Mouse (Mus musculus) intestine, embryonic 14.5 days (tissue): ENCODE results near the gene Wdr45. TPM values are rescaled to one million over a fixed set of nuclear protein-coding genes. Genes with fewer than 3 reads are reported as not detected.
"Not testable (repeated sequence)": the region's sequence is repeated elsewhere in the genome, so short reads cannot be mapped to it uniquely, and the experiment has no call there.

Source experiments
- ATAC-seq: fragments of 200-750 bp; cut with Nextera tagmentation; replicated peaks from 2 replicates; pipeline ENCODE4 v1.8.0; 2017; ENCODE audit warnings: low read depth, moderate number of reproducible peaks, moderate TSS enrichment, moderate library complexity; ENCODE audit not compliant: low FRiP score, low TSS enrichment
- DNase-seq: peaks from one replicate; pipeline ENCODE4 v3.0.0-alpha.2; 2018; ENCODE audit warnings: low spot score
- H3K27ac ChIP-seq: fragments of 300-500 bp; sonication (generic); 2 replicates; pipeline ENCODE4 v1.5.1; 2014; ENCODE audit warnings: low read depth, mild to moderate bottlenecking, control low read depth
- H3K27me3 ChIP-seq: fragments of 300-500 bp; sonication (generic); replicated peaks from 2 replicates; pipeline ENCODE4 v1.6.1; 2014; ENCODE audit warnings: low read length, control low read depth; ENCODE audit not compliant: control insufficient read depth, insufficient read depth
- H3K36me3 ChIP-seq: fragments of 300-500 bp; sonication (generic); 2 replicates; pipeline ENCODE4 v1.6.1; 2014; ENCODE audit warnings: low read length, control low read depth; ENCODE audit not compliant: control insufficient read depth, insufficient read depth
- H3K4me1 ChIP-seq: fragments of 300-500 bp; sonication (generic); replicated peaks from 2 replicates; pipeline ENCODE4 v1.6.1; 2014; ENCODE audit warnings: low read length, control low read depth, mixed read lengths; ENCODE audit not compliant: control insufficient read depth, insufficient read depth
- H3K4me2 ChIP-seq: fragments of 300-500 bp; sonication (generic); 2 replicates; pipeline ENCODE4 v1.6.1; 2014; ENCODE audit warnings: low read length
- H3K4me3 ChIP-seq: fragments of 300-500 bp; sonication (generic); 2 replicates; pipeline ENCODE4 v1.5.1; 2014; ENCODE audit warnings: low read depth, low read length, control low read depth, mixed read lengths
- H3K9ac ChIP-seq: fragments of 300-500 bp; sonication (generic); 2 replicates; pipeline ENCODE4 v1.6.1; 2014; ENCODE audit warnings: mild to moderate bottlenecking, low read length
- H3K9me3 ChIP-seq: fragments of 300-500 bp; sonication (generic); 2 replicates; pipeline ENCODE4 v1.6.1; 2016; ENCODE audit warnings: low read length, control low read depth; ENCODE audit not compliant: control insufficient read depth
- WGBS: fragments of 180-500 bp; shearing (Covaris S2); extraction: QIAGEN DNeasy Blood & Tissue Kit; methylation state at CpG from one replicate; pipeline ENCODE4 v1.1.7; 2014; 5-methylcytosine and 5-hydroxymethylcytosine counted together
- polyA plus RNA-seq: library from polyadenylated mRNA; unstranded; fragments of >200 nt; fragmentation: Nextera tagmentation; extraction: Ambion mirVana; gene quantifications from 2 replicates; pipeline ENCODE4 v1.2.1, GENCODE M21; 2014

Wdr45 gene
- polyA plus RNA-seq, 1 experiment from 2014 or later, result 21.5 TPM

DNA sequence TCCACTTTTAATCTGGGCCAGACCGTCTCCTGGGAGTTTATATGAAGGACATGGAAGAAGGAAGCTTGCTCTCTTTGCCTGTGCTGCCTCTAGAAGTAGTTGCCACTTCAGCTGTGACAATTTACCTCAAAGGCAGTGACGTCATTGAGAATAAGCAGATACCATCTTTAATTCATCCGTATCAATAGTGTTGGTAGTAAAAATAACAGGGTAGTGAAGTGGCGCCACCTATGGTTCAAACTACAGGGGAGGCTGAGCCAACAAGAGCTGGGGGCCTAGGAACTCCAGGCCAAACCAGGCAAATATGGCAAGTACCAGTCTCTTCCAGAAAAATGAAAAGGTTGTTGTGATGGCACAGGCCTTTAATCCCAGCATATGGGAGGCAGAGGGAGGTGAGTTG lies 21.3 kb upstream of the Wdr45 start:
- Histone ChIP-seq H3K36me3 (no peaks in the 10 kb centered on the region), H3K9me3 (no peaks in the 10 kb centered on the region), H3K4me3 (no peak overlapping the region), H3K4me2 (no peak overlapping the region), H3K27ac (no peak overlapping the region), H3K27me3 (no peaks in the 10 kb centered on the region), H3K9ac (no peak overlapping the region), H3K4me1 (no peaks in the 10 kb centered on the region)
- 34% methylated on average over 4 of the region's 4 CpGs for WGBS
- DNase-seq, result no peak
- no peak for ATAC-seq

DNA sequence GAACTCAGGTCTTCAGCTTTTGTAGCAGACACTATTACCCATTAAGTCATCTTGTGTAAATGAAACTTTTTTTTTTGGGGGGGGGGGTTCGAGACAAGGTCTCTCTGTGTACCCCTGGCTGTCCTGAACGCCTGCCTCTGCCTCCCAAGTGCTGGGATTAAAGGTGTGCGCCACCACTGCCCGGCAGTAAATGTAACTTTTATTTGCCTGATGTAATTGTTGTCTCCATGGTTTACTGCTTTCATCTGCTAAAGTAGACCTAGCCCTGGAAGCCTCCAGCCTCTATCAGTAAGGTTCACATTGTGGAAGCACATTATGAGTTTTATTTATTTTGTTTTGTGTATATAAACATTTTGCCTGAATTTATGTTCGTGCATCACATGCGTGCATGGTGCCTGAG lies 17.6 kb upstream of the Wdr45 start:
- Histone ChIP-seq H3K9me3 (no peaks in the 10 kb centered on the region), H3K9ac (no peak overlapping the region), H3K4me2 (peak overlapping the region; percentile 41), H3K4me1 (no peaks in the 10 kb centered on the region), H3K36me3 (peaks cover under 1% of the 10 kb centered on the region; the same call in 1 of the 2 replicates), H3K27me3 (no peaks in the 10 kb centered on the region), H3K27ac (no peak overlapping the region), H3K4me3 (peak overlapping the region; percentile 62)
- WGBS, result 27% methylated on average over 6 of the region's 6 CpGs
- 0 out of 2 replicates have a peak, but pooled peaks have one; percentile 47 for ATAC-seq
- no peak for DNase-seq

DNA sequence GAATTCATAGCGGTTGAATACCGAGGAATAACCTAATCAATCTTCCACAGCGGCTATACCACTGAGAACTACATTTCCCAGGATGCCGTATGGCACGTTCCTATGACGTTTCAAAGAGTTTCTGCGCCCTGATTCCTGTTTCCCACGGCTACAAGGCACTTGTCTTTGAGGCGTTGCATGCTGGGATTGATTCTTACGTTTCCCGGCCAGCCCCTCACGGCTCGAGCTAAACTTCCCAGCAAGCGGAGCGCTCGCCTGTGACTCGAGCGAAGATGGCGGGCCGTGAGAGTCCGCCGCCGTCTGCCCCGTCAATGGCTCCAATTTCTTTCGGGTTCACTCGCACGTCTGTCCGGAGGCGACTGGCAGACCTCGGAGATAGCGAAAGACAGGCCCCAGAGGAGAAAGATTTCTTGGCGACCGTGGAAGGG lies 17.2 kb upstream of the Wdr45 start, which contains the start of gene Gpkow:
Gene Gpkow (plus strand): TSS at position 178 of the 428 bp plus-strand sequence.
- Histone ChIP-seq H3K9me3 (no peaks in the 10 kb centered on the region), H3K27ac (no peak within 1 kb of the TSS), H3K4me2 (peak within 1 kb of the TSS; percentile 58), H3K4me1 (no peaks in the 10 kb centered on the region), H3K4me3 (peak within 1 kb of the TSS; percentile 62), H3K9ac (peak within 1 kb of the TSS; percentile 55), H3K36me3 (peaks cover 5% of the 10 kb centered on the region; the same call in 1 of the 2 replicates), H3K27me3 (no peaks in the 10 kb centered on the region)
- DNase-seq (peak; percentile 75), ATAC-seq (peak; percentile 91)
- WGBS, result 6% methylated on average over 33 of the region's 33 CpGs

GRCm38 (mm10) chrX:7713764-7714134 lies 384 bp upstream of the Wdr45 start:
- DNase-seq, H3K4me1 ChIP-seq, H3K9me3 ChIP-seq, H3K27ac ChIP-seq, H3K36me3 ChIP-seq, H3K27me3 ChIP-seq: not testable (repeated sequence)
- peak overlapping the region; percentile 36 for H3K4me3 ChIP-seq
- peak; percentile 54; the same call in 1 of the 2 replicates for ATAC-seq
- H3K9ac ChIP-seq, result 0 out of 2 replicates have a peak overlapping the region, but pooled peaks have one; percentile 25
- peak overlapping the region; percentile 47 for H3K4me2 ChIP-seq
- 21% methylated on average over 6 of the region's 12 CpGs for WGBS

- H3K4me1 ChIP-seq, ATAC-seq, H3K9ac ChIP-seq, H3K9me3 ChIP-seq, DNase-seq, H3K4me2 ChIP-seq, H3K4me3 ChIP-seq, H3K27ac ChIP-seq, H3K27me3 ChIP-seq, H3K36me3 ChIP-seq: not testable (repeated sequence)
- 29% methylated on average over 1 of the region's 1 CpGs for WGBS
Observed at GRCm38 (mm10) chrX:7716058-7716457, 1.9 kb downstream of the Wdr45 start.

DNA sequence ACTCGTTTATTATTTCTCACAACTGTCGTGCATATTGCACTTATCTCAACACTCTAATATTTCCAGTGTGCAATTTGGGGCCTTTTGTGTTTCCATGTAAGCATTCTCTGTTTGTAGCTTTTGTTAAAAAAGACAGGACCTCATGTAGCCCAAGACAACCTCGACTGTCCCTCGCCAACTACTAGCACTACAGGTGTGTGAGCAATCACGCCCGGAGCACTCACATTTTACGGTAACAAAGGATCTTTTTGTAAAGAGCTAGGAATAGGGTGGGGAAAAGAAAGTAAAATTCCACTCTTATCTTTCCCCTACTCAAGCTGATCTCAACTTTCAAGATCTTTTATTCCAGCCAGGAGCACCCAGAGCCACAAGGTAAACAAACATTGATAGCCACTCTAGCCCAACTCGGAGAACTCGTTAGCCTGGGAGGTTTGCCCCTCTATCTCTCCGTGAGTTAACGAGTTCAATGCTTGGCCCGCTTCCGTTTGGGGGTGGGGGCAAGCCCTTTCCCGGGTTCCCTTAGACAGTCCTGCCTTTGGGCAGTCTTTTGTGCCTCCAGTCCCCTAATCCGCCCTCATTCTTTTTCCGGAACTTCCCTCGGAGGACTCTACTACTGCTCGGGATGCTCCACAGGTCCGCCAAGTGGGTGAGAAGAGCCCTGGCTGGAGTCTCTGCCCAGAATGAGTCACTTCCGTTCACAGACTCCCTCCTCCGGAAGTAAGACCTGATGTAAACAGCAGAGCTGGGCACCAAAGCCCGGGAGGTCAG lies 7.6 kb downstream of the Wdr45 start, which contains the start of gene Gm45208:
Gene Gm45208 (plus strand): TSS at position 732 of the 768 bp plus-strand sequence.
- WGBS, result 14% methylated on average over 22 of the region's 22 CpGs
- peak; percentile 91 for DNase-seq
- peak within 1 kb of the TSS; percentile 58 for H3K4me3 ChIP-seq
- H3K36me3 ChIP-seq, result peaks cover 6% of the 10 kb centered on the region; the same call in 1 of the 2 replicates
- H3K27ac ChIP-seq, result peak within 1 kb of the TSS; percentile 85
- no peaks in the 10 kb centered on the region for H3K27me3 ChIP-seq
- peak within 1 kb of the TSS; percentile 65 for H3K4me2 ChIP-seq
- ATAC-seq, result peak; percentile 91
- no peaks in the 10 kb centered on the region for H3K4me1 ChIP-seq
- H3K9ac ChIP-seq, result peak within 1 kb of the TSS; percentile 49
- H3K9me3 ChIP-seq, result no peaks in the 10 kb centered on the region

- WGBS, result 13% methylated on average over 11 of the region's 11 CpGs
- no peak for DNase-seq
- H3K27ac ChIP-seq, result peak overlapping the region; percentile 85
- no peaks in the 10 kb centered on the region for H3K27me3 ChIP-seq
- H3K9ac ChIP-seq, result peak overlapping the region; percentile 49
- no peaks in the 10 kb centered on the region for H3K4me1 ChIP-seq
- ATAC-seq, result no peak
- H3K9me3 ChIP-seq, result no peaks in the 10 kb centered on the region
- H3K36me3 ChIP-seq, result peaks cover 11% of the 10 kb centered on the region; the same call in 1 of the 2 replicates
- peak overlapping the region; percentile 58 for H3K4me3 ChIP-seq
- H3K4me2 ChIP-seq, result peak overlapping the region; percentile 65
Observed at GRCm38 (mm10) chrX:7722282-7722611, 8.1 kb downstream of the Wdr45 start.

DNA sequence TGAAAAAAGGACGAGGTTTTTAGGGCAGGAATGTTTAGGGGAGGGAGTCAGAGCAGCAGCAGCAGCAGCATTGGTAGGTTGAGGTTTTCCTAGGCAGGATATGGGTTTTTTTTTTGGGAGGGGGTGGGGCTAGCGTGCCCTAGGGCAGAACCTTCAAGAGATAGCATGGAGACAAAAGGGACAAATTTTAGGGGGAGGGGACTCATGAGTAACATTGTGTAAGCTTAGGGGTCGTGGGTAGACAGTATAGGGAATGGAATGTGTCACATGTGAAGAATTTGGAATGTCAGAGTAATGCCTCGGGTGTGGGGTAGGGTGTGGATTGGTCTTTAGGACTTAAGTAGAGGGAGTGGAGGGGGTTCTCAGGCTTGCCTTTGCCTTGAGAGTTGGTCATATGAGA lies 8.6 kb downstream of the Wdr45 start:
- ATAC-seq (no peak), DNase-seq (no peak)
- WGBS, result 17% methylated on average over 4 of the region's 4 CpGs
- peak overlapping the region; percentile 58 for H3K4me3 ChIP-seq
- peak overlapping the region; percentile 65 for H3K4me2 ChIP-seq
- no peaks in the 10 kb centered on the region for H3K27me3 ChIP-seq
- peak overlapping the region; percentile 49 for H3K9ac ChIP-seq
- H3K9me3 ChIP-seq, result no peaks in the 10 kb centered on the region
- no peaks in the 10 kb centered on the region for H3K4me1 ChIP-seq
- H3K27ac ChIP-seq, result no peak overlapping the region
- peaks cover 12% of the 10 kb centered on the region; the same call in 1 of the 2 replicates for H3K36me3 ChIP-seq
